Mouse (Mus musculus): Measurements from ENCODE around the gene Prima1.

The Prima1 gene

GRCm38 (mm10) chr12:103215877-103216610 lies 25.9 kb downstream of the Prima1 start:
- no peak for DNase-seq

- no peak for DNase-seq
Observed at GRCm38 (mm10) chr12:103214797-103215196, 27.2 kb downstream of the Prima1 start.

GRCm38 (mm10) chr12:103214270-103214669 lies 27.7 kb downstream of the Prima1 start:
- no peak for DNase-seq

GRCm38 (mm10) chr12:103213591-103213990 lies 28.4 kb downstream of the Prima1 start:
- no peak for DNase-seq

GRCm38 (mm10) chr12:103211078-103211477 lies 30.9 kb downstream of the Prima1 start:
- DNase-seq, result no peak

GRCm38 (mm10) chr12:103209581-103209980 lies 32.4 kb downstream of the Prima1 start:
- no peak for DNase-seq

- DNase-seq, result peak; percentile 50 to 59
Observed at GRCm38 (mm10) chr12:103205561-103205960, 36.4 kb downstream of the Prima1 start.

GRCm38 (mm10) chr12:103202592-103203544 lies 39.1 kb downstream of the Prima1 start:
- DNase-seq, result peak; percentile 17 to 39

- DNase-seq, result no peak
Observed at GRCm38 (mm10) chr12:103192996-103193395, 49.0 kb downstream of the Prima1 start.

GRCm38 (mm10) chr12:103189771-103190170 lies 52.2 kb downstream of the Prima1 start:
- DNase-seq, result peak; percentile 47 to 52

- no peak for DNase-seq
Observed at GRCm38 (mm10) chr12:103188223-103188622, 53.7 kb downstream of the Prima1 start.

GRCm38 (mm10) chr12:103187020-103187419 lies 54.9 kb downstream of the Prima1 start:
- no peak for DNase-seq

- no peak for DNase-seq
Observed at GRCm38 (mm10) chr12:103183057-103183456, 58.9 kb downstream of the Prima1 start.

- no peak for DNase-seq
Observed at GRCm38 (mm10) chr12:103168892-103169291, 73.1 kb downstream of the Prima1 start.

GRCm38 (mm10) chr12:103164101-103165030 lies 77.6 kb downstream of the Prima1 start:
- no peak for DNase-seq

- DNase-seq, result no peak
Observed at GRCm38 (mm10) chr12:103163596-103163995, 78.4 kb downstream of the Prima1 start.

- no peak for DNase-seq
Observed at GRCm38 (mm10) chr12:103160721-103161120, 81.2 kb downstream of the Prima1 start.

- DNase-seq, result no peak
Observed at GRCm38 (mm10) chr12:103159016-103159415, 82.9 kb downstream of the Prima1 start.

- no peak for DNase-seq
Observed at GRCm38 (mm10) chr12:103157129-103157910, 84.6 kb downstream of the Prima1 start.

GRCm38 (mm10) chr12:103155406-103155805 lies 86.5 kb downstream of the Prima1 start:
- DNase-seq, result no peak

- no peak for DNase-seq
Observed at GRCm38 (mm10) chr12:103154927-103155326, 87.0 kb downstream of the Prima1 start.

GRCm38 (mm10) chr12:103150247-103150646 lies 91.7 kb downstream of the Prima1 start:
- no peak for DNase-seq
